In the genomic region with DNA sequence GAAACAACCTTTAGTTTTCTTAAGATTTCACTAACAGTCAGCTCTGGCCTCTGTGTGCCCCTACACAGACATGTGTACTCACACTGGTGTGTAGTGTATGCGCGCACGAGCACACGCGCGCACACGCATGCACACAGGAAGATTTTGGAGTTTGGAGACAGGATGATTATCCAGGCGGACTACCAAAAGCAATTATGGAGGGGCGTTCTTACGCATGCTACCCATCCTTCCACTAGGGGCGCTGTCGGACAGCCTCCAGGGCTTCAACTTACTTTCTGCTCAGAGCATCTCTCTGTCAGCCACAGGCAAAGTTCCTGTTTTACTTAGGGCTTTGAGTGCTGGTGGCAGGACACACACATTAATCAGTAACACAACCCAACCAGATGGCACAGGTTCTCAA, we compare ENCODE assay signal across 9 mouse cellular contexts. TPM values are rescaled to one million over a fixed set of nuclear protein-coding genes. Genes with fewer than 3 reads are reported as not detected.
DNase-seq lines count a peak whose midpoint lies in the region; ATAC-seq and TF ChIP-seq lines count a peak whose summit lies in the region.
"Had no signal": no experiment of that assay in that cellular context is flagged by ENCODE, and none has a peak within 500 bp of the region (broad histone marks: within the 10 kb centered on the region; RNA-seq: fewer than 3 reads in every experiment).

No protein-coding gene starts in this region.

- 47% methylated on average over 12 of the region's 12 CpGs for WGBS in intestine, embryonic 14.5 days
- 52% methylated on average over 12 of the region's 12 CpGs for WGBS in intestine, embryonic 16.5 days
- 43% methylated on average over 12 of the region's 12 CpGs for WGBS in heart, embryonic 10.5 days
- 77% methylated on average over 12 of the region's 12 CpGs for WGBS in spleen, adult 2 months

- H3K36me3 ChIP-seq in intestine, embryonic 14.5 days (ENCODE audit: control insufficient read depth, insufficient read depth, low read length) = no peaks in the 10 kb centered on the region
- H3K36me3 ChIP-seq in intestine, embryonic 16.5 days (ENCODE audit: control insufficient read depth, insufficient read depth, low read length) = no peaks in the 10 kb centered on the region
- H3K36me3 ChIP-seq in heart, embryonic 10.5 days = peaks cover 5% of the 10 kb centered on the region; the same call in 1 of the 2 replicates
- no peaks in the 10 kb centered on the region for H3K36me3 ChIP-seq in spleen, adult 2 months (ENCODE audit: control insufficient read depth, insufficient read depth, low read length)

- no peaks in the 10 kb centered on the region for H3K27me3 ChIP-seq in intestine, embryonic 14.5 days (replicated peaks; ENCODE audit: control insufficient read depth, insufficient read depth, low read length)
- H3K27me3 ChIP-seq in intestine, embryonic 16.5 days (replicated peaks; ENCODE audit: control insufficient read depth, insufficient read depth, low read length) = no peaks in the 10 kb centered on the region
- no peaks in the 10 kb centered on the region for H3K27me3 ChIP-seq in heart, embryonic 10.5 days (ENCODE audit: insufficient read depth, poor library complexity, severe bottlenecking)
- H3K27me3 ChIP-seq in spleen, adult 2 months (ENCODE audit: control insufficient read depth, insufficient read depth, low read length) = no peaks in the 10 kb centered on the region
- H3K27me3 ChIP-seq: megakaryocyte, embryonic 14.5 days had no signal

- H3K27ac ChIP-seq in intestine, embryonic 14.5 days (ENCODE audit: low read depth) = no peak overlapping the region
- H3K27ac ChIP-seq in intestine, embryonic 16.5 days (ENCODE audit: low read length) = no peak overlapping the region
- H3K27ac ChIP-seq in heart, embryonic 10.5 days = no peak overlapping the region
- no peak overlapping the region for H3K27ac ChIP-seq in spleen, adult 2 months (ENCODE audit: insufficient read depth, low read length)

- TF ChIP-seq CTCF in spleen, adult 2 months (IDR thresholded peaks at IDR 0.05; ENCODE audit: extremely low read depth, insufficient read depth, insufficient read length, insufficient replicate concordance) = peak; percentile 60; the same call in 1 of the 2 replicates

- H3K9ac ChIP-seq in intestine, embryonic 14.5 days (ENCODE audit: low read length) = no peak overlapping the region
- no peak overlapping the region for H3K9ac ChIP-seq in intestine, embryonic 16.5 days (ENCODE audit: low read depth, low read length)

- H3K4me1 ChIP-seq in intestine, embryonic 14.5 days (replicated peaks; ENCODE audit: control insufficient read depth, insufficient read depth, low read length) = no peaks in the 10 kb centered on the region
- H3K4me1 ChIP-seq in intestine, embryonic 16.5 days (ENCODE audit: control insufficient read depth, insufficient read depth, low read length) = no peaks in the 10 kb centered on the region
- H3K4me1 ChIP-seq in heart, embryonic 10.5 days = no peaks in the 10 kb centered on the region
- no peaks in the 10 kb centered on the region for H3K4me1 ChIP-seq in spleen, adult 2 months (ENCODE audit: control insufficient read depth, insufficient read depth, insufficient read length)

- no peak for TF ChIP-seq POLR2A in spleen, adult 2 months (IDR thresholded peaks at IDR 0.05; ENCODE audit: low read depth, low read length)

- ATAC-seq in intestine, embryonic 14.5 days (replicated peaks; ENCODE audit: low FRiP score, low TSS enrichment, low read depth) = no peak
- ATAC-seq in intestine, embryonic 16.5 days = no peak

- peak; percentile 72 for DNase-seq in intestine, embryonic 14.5 days (ENCODE audit: low spot score)
- peak; percentile 77 for DNase-seq in adrenal gland, postnatal 10 days
- peak; percentile 83 for DNase-seq in embryo, embryonic 11 days
- peak; percentile 86 for DNase-seq in heart, embryonic 10.5 days (ENCODE audit: low spot score)
- DNase-seq in layer of hippocampus, adult 18-20 months (ENCODE audit: low spot score in 2 of 2) = peak; percentile 14 to 55
- peak; percentile 76 for DNase-seq in lung, postnatal 36 days
- DNase-seq in spleen, adult 2 months (ENCODE audit: low read depth in 1 of 2, low spot score in 2 of 2) = peak in 1 of 2 experiments; percentile 37

- H3K4me2 ChIP-seq in intestine, embryonic 14.5 days (ENCODE audit: low read length) = no peak overlapping the region
- no peak overlapping the region for H3K4me2 ChIP-seq in intestine, embryonic 16.5 days (ENCODE audit: low read depth, low read length)

- no peaks in the 10 kb centered on the region for H3K9me3 ChIP-seq in intestine, embryonic 14.5 days (ENCODE audit: control insufficient read depth, low read length)
- H3K9me3 ChIP-seq in intestine, embryonic 16.5 days (ENCODE audit: control insufficient read depth, low read length) = no peaks in the 10 kb centered on the region
- no peaks in the 10 kb centered on the region for H3K9me3 ChIP-seq in heart, embryonic 10.5 days
- H3K9me3 ChIP-seq: megakaryocyte, embryonic 14.5 days had no signal

- no peak overlapping the region for H3K4me3 ChIP-seq in intestine, embryonic 14.5 days (ENCODE audit: low read depth, low read length)
- no peak overlapping the region for H3K4me3 ChIP-seq in intestine, embryonic 16.5 days (ENCODE audit: low read length)
- H3K4me3 ChIP-seq in heart, embryonic 10.5 days = no peak overlapping the region
- H3K4me3 ChIP-seq in spleen, adult 2 months (ENCODE audit: extremely low read depth, insufficient read depth, insufficient read length) = no peak overlapping the region
- H3K4me3 ChIP-seq: megakaryocyte, embryonic 14.5 days had no signal

RNA-seq across cellular contexts. Expression of a gene that starts 57.6 kb away (rescaled TPM):
- 35.0 and 36.4 TPM in 2 replicates for polyA plus RNA-seq in intestine, embryonic 14.5 days (2014; fragmentation: Nextera tagmentation; extraction: Ambion mirVana)
- 27.6 and 32.1 TPM in 2 replicates for polyA plus RNA-seq in intestine, embryonic 16.5 days (2015; fragmentation: Nextera tagmentation; extraction: Ambion mirVana)
- 100 to 1,000 TPM in 1 of 2 experiments, 10 to 100 TPM in 1; 86.7 to 110 TPM for total RNA-seq in adrenal gland, postnatal 10 days (2021)
- 18.4 and 24.6 TPM in 2 replicates for polyA plus RNA-seq in heart, embryonic 10.5 days (2016; fragmentation: Nextera tagmentation; extraction: Ambion mirVana)
- total RNA-seq in layer of hippocampus, adult 18-20 months (2021) = 10 to 100 TPM; 51.0 to 53.3 TPM
- 5.2 and 6.7 TPM in 2 replicates for polyA plus RNA-seq in spleen, adult 2 months (2012; rRNA removed)
